Mouse (Mus musculus) heart, postnatal 0 days (tissue): ENCODE results near the gene Ggt1.

Experiments
- CTCF ChIP-seq: IDR thresholded peaks from 2 replicates; pipeline ENCODE4 v1.5.1; 2016; ENCODE audit warnings: antibody characterized with exemption, control low read depth, low read depth
- EP300 ChIP-seq: IDR thresholded peaks from 2 replicates; pipeline ENCODE4 v1.6.1; 2016; ENCODE audit warnings: antibody characterized with exemption, low read depth

GRCm38 (mm10) chr10:75516038-75516723, 45.2 kb upstream of the Ggt1 start:
- TF ChIP-seq CTCF: no peak
- TF ChIP-seq EP300: no peak
